Mouse (Mus musculus) left cerebral cortex, adult 18-20 months (tissue): ENCODE measurements at regions not wholly inside any gene's neighbourhood (a gene's known extent, or its start where the extent isn't known, plus 50 kb on each side); places are given as distances from the start of the nearest gene placed in this dataset.

Experiments
- DNase-seq, 2 experiments: peaks; one replicate each; pipeline ENCODE4 v3.0.0; 2021 to 2022; ENCODE audit warnings: low spot score in 2 of 2, mixed read lengths in 1 of 2

GRCm38 (mm10) chrX:43686635-43687034 is 95.7 kb downstream of the Tex13c1 start:
- no peak for DNase-seq

- peak in 1 of 2 experiments; percentile 1 for DNase-seq
Measured at GRCm38 (mm10) chrX:43736838-43737237, 145.9 kb downstream of the Tex13c1 start.

DNA sequence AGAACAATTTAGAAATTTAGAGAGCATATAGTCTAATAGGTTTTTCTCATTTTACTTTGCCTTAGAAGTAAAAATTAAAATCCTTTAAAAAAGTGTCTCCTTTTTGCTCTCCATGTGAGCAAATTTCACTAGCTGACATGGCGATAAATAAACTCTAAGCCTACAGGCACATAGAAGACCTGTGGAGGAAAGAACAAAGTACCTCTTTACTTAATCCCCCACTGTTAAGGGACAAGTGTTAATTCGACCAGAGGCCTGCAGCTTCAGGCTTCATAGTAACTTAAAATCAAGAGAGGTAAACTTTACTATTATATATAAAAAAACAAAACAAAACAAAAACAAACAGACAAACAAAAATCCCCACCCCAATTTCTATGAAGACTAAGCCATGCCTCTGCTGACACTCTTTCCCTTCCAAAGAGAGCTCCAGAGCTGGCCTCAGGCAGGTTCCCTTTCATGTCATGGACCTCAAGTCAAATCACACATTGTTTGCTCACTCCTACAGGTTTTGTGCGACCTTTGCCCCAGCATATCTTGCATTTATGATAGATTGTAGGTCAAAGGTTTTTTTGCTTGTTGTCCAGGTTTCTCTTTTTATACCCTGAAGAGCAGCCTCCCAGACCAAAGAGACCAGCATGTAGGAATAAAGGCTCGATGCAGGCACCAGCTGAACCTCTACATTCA is 149.0 kb downstream of the Tex13c1 start:
- DNase-seq: no peak
